Mouse (Mus musculus) heart, embryonic 16.5 days (tissue): Measurements from ENCODE around the gene Vsx1. TPM values are rescaled to one million over a fixed set of nuclear protein-coding genes. Genes with fewer than 3 reads are reported as not detected.
A peak's percentile ranks its signal among the peaks of the same experiment; 100 is the strongest.

ENCODE experiments used
- ATAC-seq: fragments of 200-750 bp; cut with Nextera tagmentation; replicated peaks from 2 replicates; pipeline ENCODE4 v1.8.0; 2017; ENCODE audit warnings: moderate number of reproducible peaks; ENCODE audit not compliant: insufficient read depth, low FRiP score; ENCODE audit errors: extremely low read depth
- H3K27ac ChIP-seq: fragments of 300-500 bp; sonication (generic); 2 replicates; pipeline ENCODE4 v1.5.1; 2014; ENCODE audit warnings: mild to moderate bottlenecking, low read length, control low read depth, moderate library complexity
- H3K27me3 ChIP-seq: fragments of 300-500 bp; sonication (generic); 2 replicates; pipeline ENCODE4 v1.6.1; 2014; ENCODE audit warnings: low read length, mixed read lengths; ENCODE audit not compliant: control insufficient read depth, insufficient read depth
- H3K36me3 ChIP-seq: fragments of 300-500 bp; sonication (generic); 2 replicates; pipeline ENCODE4 v1.6.1; 2014; ENCODE audit not compliant: control insufficient read depth, insufficient read depth
- H3K4me1 ChIP-seq: fragments of 300-500 bp; sonication (generic); 2 replicates; pipeline ENCODE4 v1.6.1; 2014; ENCODE audit warnings: low read length, mixed read lengths; ENCODE audit not compliant: control insufficient read depth, insufficient read depth
- H3K4me2 ChIP-seq: fragments of 300-500 bp; sonication (generic); 2 replicates; pipeline ENCODE4 v1.6.1; 2014; ENCODE audit warnings: low read depth, mild to moderate bottlenecking, control low read depth, low read length
- H3K4me3 ChIP-seq: fragments of 300-500 bp; sonication (generic); 2 replicates; pipeline ENCODE4 v1.5.1; 2014; ENCODE audit warnings: mild to moderate bottlenecking, control low read depth, low read length
- H3K9ac ChIP-seq: fragments of 300-500 bp; sonication (generic); 2 replicates; pipeline ENCODE4 v1.6.1; 2014; ENCODE audit warnings: low read length, control low read depth
- H3K9me3 ChIP-seq: fragments of 300-500 bp; sonication (generic); replicated peaks from 2 replicates; pipeline ENCODE4 v1.6.1; 2016; ENCODE audit warnings: low read length; ENCODE audit not compliant: control insufficient read depth
- WGBS: fragments of 180-500 bp; shearing (Covaris S2); extraction: QIAGEN DNeasy Blood & Tissue Kit; methylation state at CpG from one replicate; pipeline ENCODE4 v1.1.7; 2014; 5-methylcytosine and 5-hydroxymethylcytosine counted together
- polyA plus RNA-seq: library from polyadenylated mRNA; unstranded; fragments of >200 nt; fragmentation: Nextera tagmentation; extraction: Ambion mirVana; gene quantifications from 2 replicates; pipeline ENCODE4 v1.2.1, GENCODE M21; 2015

Vsx1 gene
- polyA plus RNA-seq, result not detected in 2 replicates

DNA sequence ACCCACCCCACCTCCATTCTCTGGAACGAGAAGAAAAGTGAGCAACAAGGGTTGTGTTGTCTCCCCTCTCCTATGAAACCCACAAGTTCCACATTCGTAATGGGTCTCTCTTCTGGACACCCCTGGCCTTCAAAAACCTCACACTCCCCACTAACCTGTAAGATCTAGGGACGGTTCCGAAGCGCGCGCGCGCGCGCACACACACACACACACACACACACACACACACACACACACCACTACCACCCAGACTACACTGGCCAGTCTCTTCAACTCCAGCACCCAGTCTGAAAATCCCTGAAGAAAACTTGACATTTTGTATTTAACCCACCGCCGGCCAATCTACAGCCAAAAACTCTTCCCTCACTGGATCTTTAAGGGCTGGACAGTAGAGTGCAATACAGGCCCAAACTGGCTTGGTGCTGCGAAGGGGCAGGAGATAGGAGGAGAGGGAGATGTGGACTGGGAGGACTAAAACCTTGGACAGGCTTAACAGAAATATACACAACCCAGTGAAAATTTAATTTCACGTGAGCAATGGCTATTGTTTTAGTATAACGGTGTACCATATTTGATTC lies at the start of gene Vsx1:
Gene Vsx1 (minus strand): TSS at position 138 of the 578 bp plus-strand sequence.
- 0 out of 2 replicates have a peak, but pooled peaks cover 3% of the 10 kb centered on the region for H3K9me3 ChIP-seq
- H3K4me3 ChIP-seq, result peak within 1 kb of the TSS; percentile 53
- H3K4me1 ChIP-seq, result 0 out of 2 replicates have a peak, but pooled peaks cover 4% of the 10 kb centered on the region
- no peak within 1 kb of the TSS for H3K27ac ChIP-seq
- WGBS, result 43% methylated on average over 16 of the region's 16 CpGs
- H3K9ac ChIP-seq, result peak within 1 kb of the TSS; percentile 34; the same call in 1 of the 2 replicates
- H3K27me3 ChIP-seq, result peaks cover 52% of the 10 kb centered on the region
- H3K4me2 ChIP-seq, result peak within 1 kb of the TSS; percentile 75
- H3K36me3 ChIP-seq, result no peaks in the 10 kb centered on the region
- ATAC-seq, result no peak

DNA sequence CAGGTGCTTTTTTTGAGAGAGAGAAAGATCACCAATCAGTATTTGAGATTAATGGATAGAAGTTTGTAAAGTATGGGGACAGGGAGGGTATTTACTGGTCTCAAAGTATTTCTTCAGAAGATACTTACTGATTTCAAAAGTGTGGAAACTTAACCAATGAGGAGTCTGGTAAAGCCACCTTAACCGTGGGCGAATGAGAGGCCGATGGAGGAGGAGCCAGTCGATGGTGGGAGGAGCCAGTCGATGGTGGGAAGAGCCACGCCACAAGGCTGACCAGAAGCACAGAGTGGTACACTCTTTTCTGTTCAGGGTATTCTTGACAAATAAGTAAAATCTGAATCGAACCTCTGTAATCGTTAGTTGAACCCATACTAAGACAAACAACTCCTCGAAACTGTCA lies 48.7 kb upstream of the Vsx1 start:
- no peaks in the 10 kb centered on the region for H3K36me3 ChIP-seq
- ATAC-seq, result no peak
- no peaks in the 10 kb centered on the region for H3K9me3 ChIP-seq
- no peak overlapping the region for H3K4me3 ChIP-seq
- no peaks in the 10 kb centered on the region for H3K4me1 ChIP-seq
- 73% methylated on average over 9 of the region's 9 CpGs for WGBS
- H3K4me2 ChIP-seq, result no peak overlapping the region
- H3K27me3 ChIP-seq, result no peaks in the 10 kb centered on the region
- H3K27ac ChIP-seq, result no peak overlapping the region
- no peak overlapping the region for H3K9ac ChIP-seq

DNA sequence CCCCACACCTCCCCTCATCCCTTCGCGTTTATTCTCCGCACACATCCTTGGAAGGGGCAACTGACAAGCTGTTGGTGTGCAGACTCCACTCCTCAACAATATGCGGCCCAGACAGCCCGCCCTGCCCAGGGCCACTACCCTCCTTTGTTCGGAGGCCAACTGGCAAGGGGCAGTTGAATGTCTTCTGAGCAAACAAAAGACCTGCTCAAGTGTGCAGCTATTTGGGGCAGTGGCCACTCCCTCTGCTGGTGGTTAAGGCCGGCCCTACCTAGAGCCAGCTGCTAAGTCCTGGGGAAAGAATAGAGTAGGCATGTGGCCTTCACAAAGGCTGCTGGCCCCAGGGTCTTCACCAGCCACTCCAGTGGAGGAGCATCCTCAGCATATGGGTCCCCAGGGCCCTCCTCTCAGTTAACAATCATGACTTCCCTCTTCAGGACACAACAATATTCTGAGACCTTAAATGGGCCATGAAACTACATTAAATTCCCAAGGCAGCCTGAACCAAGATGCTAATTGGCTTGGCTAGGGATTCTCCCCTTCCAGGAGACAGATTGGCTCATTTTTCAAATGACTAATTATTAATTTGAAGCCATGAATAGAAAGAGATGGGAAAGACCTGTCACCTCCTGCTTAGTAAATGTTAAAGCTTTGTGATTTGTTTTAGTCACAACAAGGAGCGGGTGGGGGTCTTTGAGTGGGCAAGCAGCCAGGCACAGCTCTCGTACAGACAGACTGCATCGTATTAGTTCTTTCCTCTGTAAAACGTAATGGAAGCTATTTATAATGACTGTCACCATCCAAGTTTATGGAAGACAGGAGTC lies 46.8 kb upstream of the Vsx1 start:
- Histone ChIP-seq H3K4me2 (no peak overlapping the region), H3K27ac (no peak overlapping the region), H3K4me1 (no peaks in the 10 kb centered on the region), H3K9me3 (no peaks in the 10 kb centered on the region), H3K4me3 (no peak overlapping the region), H3K36me3 (no peaks in the 10 kb centered on the region), H3K27me3 (no peaks in the 10 kb centered on the region), H3K9ac (no peak overlapping the region)
- ATAC-seq, result no peak
- WGBS, result 62% methylated on average over 11 of the region's 11 CpGs

DNA sequence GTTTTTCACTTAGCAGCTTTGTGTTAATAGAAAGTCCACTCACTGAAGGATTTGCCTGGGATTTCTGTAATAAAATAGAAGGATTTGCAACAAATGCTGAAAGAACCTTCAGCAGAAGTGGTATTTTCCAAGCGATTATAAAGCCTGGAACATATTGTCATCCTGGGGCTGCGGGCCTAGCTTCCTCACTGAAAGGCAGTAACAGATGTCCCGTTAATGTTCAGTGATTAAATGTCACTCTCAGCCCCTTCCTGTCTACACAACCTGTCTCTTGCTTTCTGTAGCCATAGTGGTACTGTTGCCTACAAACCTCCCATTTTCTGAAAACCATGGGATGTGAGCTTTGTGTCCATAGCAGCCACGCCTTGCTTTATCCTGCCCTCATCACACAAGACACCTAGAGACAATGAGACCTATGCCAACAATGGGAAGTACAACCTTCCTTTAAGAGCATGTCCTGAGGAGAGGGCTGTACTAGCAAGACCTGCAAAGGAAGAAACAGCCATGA lies 23.1 kb upstream of the Vsx1 start:
- H3K9me3 ChIP-seq, result no peaks in the 10 kb centered on the region
- no peak overlapping the region for H3K4me3 ChIP-seq
- H3K36me3 ChIP-seq, result no peaks in the 10 kb centered on the region
- H3K4me1 ChIP-seq, result no peaks in the 10 kb centered on the region
- ATAC-seq, result no peak
- no peak overlapping the region for H3K4me2 ChIP-seq
- 82% methylated on average over 4 of the region's 4 CpGs for WGBS
- H3K27ac ChIP-seq, result no peak overlapping the region
- H3K27me3 ChIP-seq, result no peaks in the 10 kb centered on the region
- H3K9ac ChIP-seq, result no peak overlapping the region

DNA sequence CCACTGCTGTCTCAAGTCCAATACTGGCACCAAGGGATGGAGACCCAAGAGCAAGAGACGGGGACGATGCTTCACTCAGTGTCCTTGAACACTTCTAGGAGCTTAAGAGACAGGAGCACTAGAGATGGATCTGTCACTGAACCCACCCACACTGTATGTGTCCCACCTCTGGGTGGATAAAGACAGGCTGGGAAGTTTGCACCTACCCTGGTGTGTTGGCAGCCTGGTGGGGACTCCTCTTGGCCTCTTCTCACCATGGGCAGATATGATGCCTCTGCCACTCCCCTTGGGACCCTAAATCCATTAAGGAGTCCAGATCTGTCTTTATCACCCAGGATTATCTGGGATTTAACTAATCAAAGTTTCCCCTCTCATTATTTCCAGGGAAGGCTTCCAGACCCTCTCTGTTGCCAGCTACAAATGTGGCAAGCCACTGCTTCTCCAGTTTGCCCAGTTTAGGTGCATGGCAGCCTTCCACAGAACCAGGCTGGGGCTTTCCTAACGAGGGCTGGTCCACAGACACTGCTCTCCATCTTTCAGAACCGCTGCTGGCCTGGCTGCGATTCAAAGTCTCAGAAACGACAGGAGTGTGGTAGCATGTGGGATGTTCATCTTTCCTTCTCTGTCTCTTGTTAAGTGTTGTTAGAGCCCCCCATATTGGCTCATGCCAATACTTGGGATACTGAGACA lies 2.5 kb upstream of the Vsx1 start:
- Histone ChIP-seq H3K4me3 (no peak overlapping the region), H3K9me3 (0 out of 2 replicates have a peak, but pooled peaks cover 3% of the 10 kb centered on the region), H3K27me3 (peaks cover 46% of the 10 kb centered on the region), H3K4me2 (no peak overlapping the region), H3K36me3 (no peaks in the 10 kb centered on the region), H3K27ac (no peak overlapping the region), H3K9ac (no peak overlapping the region), H3K4me1 (0 out of 2 replicates have a peak, but pooled peaks cover 4% of the 10 kb centered on the region)
- ATAC-seq, result no peak
- 64% methylated on average over 6 of the region's 6 CpGs for WGBS

DNA sequence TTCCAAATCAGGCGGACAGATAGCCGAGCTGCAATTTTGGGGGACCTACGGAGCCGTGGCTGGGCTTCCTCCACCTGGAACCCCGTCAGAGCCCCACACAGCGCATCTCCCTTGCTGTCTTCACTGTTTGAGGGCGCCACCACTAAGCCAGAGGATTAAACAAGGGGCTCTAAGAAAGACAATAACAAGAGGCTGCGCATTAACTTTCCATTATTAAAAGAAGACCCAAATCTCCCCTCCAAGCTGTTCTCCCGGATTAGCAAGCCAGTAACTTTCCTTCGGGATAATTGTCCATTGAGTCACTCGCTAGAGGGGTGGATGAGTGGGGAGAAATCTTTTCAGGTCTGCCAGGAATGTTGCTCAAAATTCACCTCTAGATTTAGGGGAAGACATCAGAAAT lies 1.1 kb upstream of the Vsx1 start:
- Histone ChIP-seq H3K9ac (no peak overlapping the region), H3K4me1 (0 out of 2 replicates have a peak, but pooled peaks cover 4% of the 10 kb centered on the region)
- WGBS, result 8% methylated on average over 11 of the region's 11 CpGs

DNA sequence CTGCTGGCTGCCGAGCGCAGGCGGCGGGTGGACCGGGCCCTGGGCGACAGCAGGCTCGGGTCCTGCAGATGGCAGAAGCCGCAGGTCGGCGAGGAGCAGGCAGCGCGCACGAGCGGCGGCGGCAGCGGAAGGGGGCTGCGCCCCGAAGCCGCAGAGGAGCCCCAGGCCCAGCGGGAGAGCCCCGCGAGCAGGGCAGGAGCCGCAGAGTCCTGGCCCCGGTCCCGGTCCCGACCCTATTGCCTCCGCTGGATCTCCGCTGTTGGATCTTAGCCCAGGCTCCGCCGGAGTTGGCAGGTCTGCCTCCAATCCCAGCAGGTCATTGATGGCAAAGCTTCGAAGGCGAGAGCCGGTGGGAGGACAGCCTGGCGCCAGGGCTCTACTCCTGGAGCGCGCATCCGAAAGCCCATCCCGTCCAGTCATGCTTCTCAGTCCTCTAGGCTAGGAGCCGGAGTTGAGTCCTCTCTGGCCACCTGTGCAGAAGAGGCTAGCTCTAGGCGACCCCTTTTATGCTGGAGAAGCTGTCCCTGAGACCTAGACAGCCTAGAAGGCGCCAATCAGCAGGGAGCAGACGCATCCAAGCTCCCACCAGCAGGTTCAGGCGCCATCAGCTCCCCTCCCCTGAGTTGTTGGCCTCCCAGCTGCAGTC lies 496 bp downstream of the Vsx1 start:
- 0 out of 2 replicates have a peak, but pooled peaks have one; percentile 14 for ATAC-seq
- H3K4me1 ChIP-seq, result 0 out of 2 replicates have a peak, but pooled peaks cover 4% of the 10 kb centered on the region
- H3K4me3 ChIP-seq, result peak overlapping the region; percentile 53
- H3K27me3 ChIP-seq, result peaks cover 52% of the 10 kb centered on the region
- H3K27ac ChIP-seq, result no peak overlapping the region
- H3K9ac ChIP-seq, result peak overlapping the region; percentile 34; the same call in 1 of the 2 replicates
- no peaks in the 10 kb centered on the region for H3K36me3 ChIP-seq
- under 1% methylated on average over 44 of the region's 44 CpGs for WGBS
- peak overlapping the region; percentile 75 for H3K4me2 ChIP-seq
- no peaks in the 10 kb centered on the region for H3K9me3 ChIP-seq

More for the DNA sequence above, 1.1 kb upstream of the Vsx1 start:
- Histone ChIP-seq H3K36me3 (no peaks in the 10 kb centered on the region), H3K4me2 (no peak overlapping the region), H3K9me3 (0 out of 2 replicates have a peak, but pooled peaks cover 3% of the 10 kb centered on the region), H3K27ac (no peak overlapping the region), H3K4me3 (no peak overlapping the region), H3K27me3 (peaks cover 52% of the 10 kb centered on the region)
- no peak for ATAC-seq

DNA sequence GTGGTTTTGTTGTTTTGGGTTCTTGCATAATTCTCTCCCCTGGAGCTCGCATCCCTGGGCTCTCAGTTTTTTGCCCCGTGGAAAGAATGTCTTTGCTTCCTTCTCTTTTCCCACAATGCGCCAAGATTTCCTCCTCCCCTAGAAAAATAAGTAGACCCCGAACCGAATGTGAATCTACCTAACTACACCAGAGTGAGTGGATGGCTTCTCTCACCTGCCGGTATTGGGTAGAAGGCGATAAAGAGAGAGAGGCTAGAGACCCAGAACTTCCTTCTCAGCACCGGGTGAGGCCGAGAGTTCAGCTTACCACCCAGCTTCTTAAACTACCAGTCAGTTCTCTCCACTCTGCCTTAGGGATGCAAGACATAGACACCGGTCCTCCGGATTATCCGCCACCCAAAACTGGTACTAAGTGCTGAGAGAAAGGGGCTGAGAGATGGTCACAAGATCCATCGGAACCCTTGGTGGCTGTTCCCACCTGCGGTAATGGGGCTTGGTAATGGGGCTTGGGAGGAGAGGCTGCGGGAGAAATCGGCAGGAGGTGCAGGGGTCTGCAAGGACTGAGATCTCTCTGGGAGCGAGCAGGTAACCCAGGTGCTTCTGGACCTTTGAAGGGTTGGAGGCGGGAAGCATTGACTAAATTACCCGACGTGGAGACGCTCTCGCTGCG lies 1.2 kb downstream of the Vsx1 start:
- H3K9ac ChIP-seq, result peak overlapping the region; percentile 34; the same call in 1 of the 2 replicates
- H3K9me3 ChIP-seq, result no peaks in the 10 kb centered on the region
- no peak for ATAC-seq
- H3K36me3 ChIP-seq, result no peaks in the 10 kb centered on the region
- H3K4me3 ChIP-seq, result peak overlapping the region; percentile 53
- H3K27ac ChIP-seq, result no peak overlapping the region
- peaks cover 52% of the 10 kb centered on the region for H3K27me3 ChIP-seq
- peak overlapping the region; percentile 75 for H3K4me2 ChIP-seq
- 0 out of 2 replicates have a peak, but pooled peaks cover 4% of the 10 kb centered on the region for H3K4me1 ChIP-seq
- WGBS, result 2% methylated on average over 23 of the region's 23 CpGs
